ENCODE assay signal across 14 mouse cellular contexts in genomic region chr2:127937079-127937478, GRCm38 (mm10).
DNase-seq lines count a peak whose midpoint lies in the region; ATAC-seq and TF ChIP-seq lines count a peak whose summit lies in the region.
"Had no signal": no experiment of that assay in that cellular context is flagged by ENCODE, and none has a peak within 500 bp of the region (broad histone marks: within the 10 kb centered on the region; RNA-seq: fewer than 3 reads in every experiment).

No protein-coding gene starts in this region.

- H3K27me3 ChIP-seq in heart, postnatal 0 days (ENCODE audit: control insufficient read depth, insufficient read depth, low read length) = no peaks in the 10 kb centered on the region
- H3K27me3 ChIP-seq in lung, postnatal 0 days (replicated peaks; ENCODE audit: insufficient read depth, low read length) = no peaks in the 10 kb centered on the region
- H3K27me3 ChIP-seq in MEL (ENCODE audit: control insufficient read depth in 1 of 2, insufficient read depth in 2 of 2, low read length in 2 of 2) = peaks cover 0 to 2% of the 10 kb centered on the region in 2 experiments; a peak in 2 of 4 replicates
- no peaks in the 10 kb centered on the region for H3K27me3 ChIP-seq in midbrain, embryonic 14.5 days (ENCODE audit: control insufficient read depth, insufficient read depth, low read length)
- H3K27me3 ChIP-seq: forebrain, embryonic 13.5 days; liver, embryonic 13.5 days; midbrain, embryonic 12.5 days had no signal

- no peak for DNase-seq in heart, postnatal 0 days (ENCODE audit: low spot score)
- no peak for DNase-seq in heart, adult 8-10 months (ENCODE audit: low spot score)
- DNase-seq in lung, postnatal 0 days (ENCODE audit: low spot score) = no peak
- DNase-seq in lung, postnatal 36 days = no peak
- peak; percentile 17 for DNase-seq in MEL (ENCODE audit: low read depth, low spot score)
- DNase-seq in midbrain, embryonic 14.5 days = no peak
- DNase-seq in urinary bladder, postnatal 25 days (ENCODE audit: low spot score) = no peak
- DNase-seq: cerebellum, adult 11-12 months; kidney, adult 9 months; liver, embryonic 13.5 days had no signal

- TF ChIP-seq EP300 in heart, postnatal 0 days (IDR thresholded peaks at IDR 0.05; ENCODE audit: low read depth) = no peak
- TF ChIP-seq EP300 in lung, postnatal 0 days (IDR thresholded peaks at IDR 0.05) = no peak
- TF ChIP-seq EP300 in MEL (IDR thresholded peaks at IDR 0.05; ENCODE audit: low read depth in 1 of 2, low read length in 2 of 2) = no peak

- 88% methylated on average over 3 of the region's 3 CpGs for WGBS in heart, postnatal 0 days
- WGBS in lung, postnatal 0 days = 88% methylated on average over 3 of the region's 3 CpGs
- WGBS in midbrain, embryonic 14.5 days = 94% methylated on average over 3 of the region's 3 CpGs

- TF ChIP-seq CTCF in heart, postnatal 0 days (IDR thresholded peaks at IDR 0.05; ENCODE audit: low read depth) = peak; percentile 23
- TF ChIP-seq CTCF in lung, postnatal 0 days (IDR thresholded peaks at IDR 0.05) = peak; percentile 42
- TF ChIP-seq CTCF in MEL (IDR thresholded peaks at IDR 0.05 in 2 of 3, conservative IDR thresholded peaks at IDR 0.05 in 1 of 3; ENCODE audit: control insufficient read depth in 1 of 3, insufficient read depth in 1 of 3, low read depth in 2 of 3, low read length in 3 of 3, poor library complexity in 1 of 3, severe bottlenecking in 1 of 3) = peak in 2 of 3 experiments; percentile 27 to 30; a peak in 3 of 6 replicates

- H3K27ac ChIP-seq in heart, postnatal 0 days (ENCODE audit: low read depth) = no peak overlapping the region
- no peak overlapping the region for H3K27ac ChIP-seq in lung, postnatal 0 days (ENCODE audit: low read length)
- H3K27ac ChIP-seq in MEL (ENCODE audit: control insufficient read depth, low read depth, low read length) = no peak overlapping the region
- H3K27ac ChIP-seq in midbrain, embryonic 14.5 days (replicated peaks; ENCODE audit: low read depth, low read length) = no peak overlapping the region
- H3K27ac ChIP-seq: forebrain, embryonic 13.5 days; liver, embryonic 13.5 days; midbrain, embryonic 12.5 days had no signal

- TF ChIP-seq RAD21 in MEL (IDR thresholded peaks at IDR 0.05; ENCODE audit: low read depth, low read length) = peak; percentile 28

- H3K4me2 ChIP-seq in heart, postnatal 0 days (ENCODE audit: low read depth, low read length) = no peak overlapping the region
- no peak overlapping the region for H3K4me2 ChIP-seq in lung, postnatal 0 days (replicated peaks; ENCODE audit: low read depth, low read length)
- no peak overlapping the region for H3K4me2 ChIP-seq in midbrain, embryonic 14.5 days (ENCODE audit: low read length)
- H3K4me2 ChIP-seq: forebrain, embryonic 13.5 days; liver, embryonic 13.5 days; midbrain, embryonic 12.5 days had no signal

- no peaks in the 10 kb centered on the region for H3K36me3 ChIP-seq in heart, postnatal 0 days (replicated peaks; ENCODE audit: control insufficient read depth, insufficient read depth, low read length)
- H3K36me3 ChIP-seq in lung, postnatal 0 days (ENCODE audit: insufficient read depth, low read length) = no peaks in the 10 kb centered on the region
- H3K36me3 ChIP-seq in MEL (ENCODE audit: control insufficient read depth in 1 of 2, insufficient read depth in 2 of 2, low read length in 2 of 2) = no peaks in the 10 kb centered on the region
- H3K36me3 ChIP-seq in midbrain, embryonic 14.5 days (ENCODE audit: control insufficient read depth, insufficient read depth, low read length) = no peaks in the 10 kb centered on the region
- H3K36me3 ChIP-seq: G1E; liver, embryonic 13.5 days; midbrain, embryonic 12.5 days had no signal

- no peak for TF ChIP-seq POLR2A in MEL (IDR thresholded peaks at IDR 0.05; ENCODE audit: control insufficient read depth in 1 of 2, insufficient read depth in 1 of 2, low read depth in 1 of 2, low read length in 2 of 2, poor library complexity in 1 of 2)

- no peaks in the 10 kb centered on the region for H3K4me1 ChIP-seq in heart, postnatal 0 days (ENCODE audit: control insufficient read depth, insufficient read depth)
- H3K4me1 ChIP-seq in lung, postnatal 0 days (ENCODE audit: insufficient read depth, low read depth, low read length) = no peaks in the 10 kb centered on the region
- H3K4me1 ChIP-seq in MEL (ENCODE audit: control insufficient read depth in 1 of 2, insufficient read depth in 2 of 2, low read length in 2 of 2) = no peaks in the 10 kb centered on the region
- H3K4me1 ChIP-seq in midbrain, embryonic 14.5 days (ENCODE audit: control insufficient read depth, insufficient read depth, low read length) = no peaks in the 10 kb centered on the region
- H3K4me1 ChIP-seq: forebrain, embryonic 13.5 days; liver, embryonic 13.5 days; midbrain, embryonic 12.5 days had no signal

- H3K4me3 ChIP-seq in heart, postnatal 0 days (ENCODE audit: low read depth, low read length) = no peak overlapping the region
- no peak overlapping the region for H3K4me3 ChIP-seq in lung, postnatal 0 days (ENCODE audit: low read depth, low read length)
- no peak overlapping the region for H3K4me3 ChIP-seq in MEL (ENCODE audit: control insufficient read depth in 1 of 2, insufficient read depth in 1 of 2, low read depth in 2 of 2, low read length in 2 of 2)
- H3K4me3 ChIP-seq in midbrain, embryonic 14.5 days (replicated peaks; ENCODE audit: low read depth, low read length) = no peak overlapping the region
- H3K4me3 ChIP-seq: forebrain, embryonic 13.5 days; liver, embryonic 13.5 days; midbrain, embryonic 12.5 days had no signal

- H3K9me3 ChIP-seq in heart, postnatal 0 days (replicated peaks; ENCODE audit: control insufficient read depth, low read length) = peaks cover 5% of the 10 kb centered on the region; the same call in 1 of the 2 replicates
- no peaks in the 10 kb centered on the region for H3K9me3 ChIP-seq in lung, postnatal 0 days (ENCODE audit: low read length)
- H3K9me3 ChIP-seq in MEL (replicated peaks; ENCODE audit: insufficient read depth, low read length) = no peaks in the 10 kb centered on the region
- 0 out of 2 replicates have a peak, but pooled peaks cover 2% of the 10 kb centered on the region for H3K9me3 ChIP-seq in midbrain, embryonic 14.5 days (ENCODE audit: control insufficient read depth, low read length)
- H3K9me3 ChIP-seq: forebrain, embryonic 13.5 days; G1E; liver, embryonic 13.5 days; midbrain, embryonic 12.5 days had no signal

- no peaks in the 10 kb centered on the region for H3K79me2 ChIP-seq in MEL (ENCODE audit: control insufficient read depth, insufficient read depth, low read length, poor library complexity)

- no peak for ATAC-seq in heart, postnatal 0 days (ENCODE audit: insufficient read depth, low read depth)
- ATAC-seq in lung, postnatal 0 days = no peak
- peak; percentile 55; the same call in 1 of the 2 replicates for ATAC-seq in megakaryocyte progenitor cell, adult 5-6 weeks (replicated peaks; ENCODE audit: poor library complexity)
- ATAC-seq in midbrain, embryonic 14.5 days (ENCODE audit: low FRiP score, low TSS enrichment) = no peak
- ATAC-seq: forebrain, embryonic 13.5 days had no signal

- no peak overlapping the region for H3K9ac ChIP-seq in heart, postnatal 0 days (replicated peaks; ENCODE audit: low read depth, low read length)
- H3K9ac ChIP-seq in lung, postnatal 0 days (replicated peaks; ENCODE audit: low read depth) = no peak overlapping the region
- H3K9ac ChIP-seq in MEL (ENCODE audit: control insufficient read depth, low read depth, low read length, poor library complexity, severe bottlenecking) = no peak overlapping the region
- no peak overlapping the region for H3K9ac ChIP-seq in midbrain, embryonic 14.5 days (replicated peaks; ENCODE audit: low read length)
- H3K9ac ChIP-seq: forebrain, embryonic 13.5 days; liver, embryonic 13.5 days; midbrain, embryonic 12.5 days had no signal

TF ChIP-seq in MEL, 35 proteins besides CTCF, POLR2A, EP300 and RAD21:
- TF ChIP-seq USF2 (IDR thresholded peaks at IDR 0.05; ENCODE audit: borderline replicate concordance in 1 of 2, insufficient read depth in 1 of 2, low read depth in 1 of 2, low read length in 2 of 2) = no peak
- peak; percentile 44 for TF ChIP-seq SMC3 (IDR thresholded peaks at IDR 0.05; ENCODE audit: low read depth, low read length)
- no peak for TF ChIP-seq E2F4 (IDR thresholded peaks at IDR 0.05; ENCODE audit: borderline replicate concordance, low read depth, low read length)
- TF ChIP-seq ZC3H11A (IDR thresholded peaks at IDR 0.05; ENCODE audit: low read depth, low read length) = peak; percentile 26; the same call in 1 of the 2 replicates
- no peak for TF ChIP-seq RCOR1 (IDR thresholded peaks at IDR 0.05; ENCODE audit: low read depth, low read length)
- TF ChIP-seq ZMIZ1 (IDR thresholded peaks at IDR 0.05; ENCODE audit: low read depth, low read length) = no peak
TF ChIP-seq in MEL: peak in this region for 2.
